In genomic region chr11:95789451-95789891, GRCm38 (mm10) we compare ENCODE assay signal across 19 mouse cellular contexts. TPM values are rescaled to one million over a fixed set of nuclear protein-coding genes. Genes with fewer than 3 reads are reported as not detected.
A peak's percentile ranks its signal among the peaks of the same experiment; 100 is the strongest.
DNase-seq lines count a peak whose midpoint lies in the region; ATAC-seq lines count a peak whose summit lies in the region.
"Had no signal": no experiment of that assay in that cellular context is flagged by ENCODE, and none has a peak within 500 bp of the region (broad histone marks: within the 10 kb centered on the region; RNA-seq: fewer than 3 reads in every experiment).

No protein-coding gene starts in this region.

- no peaks in the 10 kb centered on the region for H3K27me3 ChIP-seq in kidney, embryonic 15.5 days
- H3K27me3 ChIP-seq: forebrain, embryonic 13.5 days; hindbrain, embryonic 15.5 days; neural tube, embryonic 15.5 days; stomach, embryonic 15.5 days had no signal

- intact Hi-C loops in left cerebral cortex, postnatal 10 days (cut with DNase I) = no loop called here

- no peak overlapping the region for H3K9ac ChIP-seq in kidney, embryonic 15.5 days
- H3K9ac ChIP-seq: forebrain, embryonic 13.5 days; hindbrain, embryonic 15.5 days; liver, embryonic 14.5 days; neural tube, embryonic 15.5 days; stomach, embryonic 15.5 days had no signal

- DNase-seq in adrenal gland, adult 2 months = peak; percentile 65
- DNase-seq in adrenal gland, postnatal 25 days = no peak
- DNase-seq in kidney, adult 8-10 months = peak; percentile 39 to 54
- peak; percentile 72 for DNase-seq in lung, postnatal 10 days
- no peak for DNase-seq in left cerebral cortex, postnatal 10 days (ENCODE audit: extremely low spot score in 1 of 2, low spot score in 2 of 2)
- DNase-seq in gastrocnemius, postnatal 25 days = no peak
- DNase-seq: cerebellum, adult 9-11 months; heart, postnatal 14 days; retina, postnatal 1 day had no signal

- no peak for ATAC-seq in kidney, embryonic 15.5 days (replicated peaks; ENCODE audit: low FRiP score)
- ATAC-seq: activated CD4-positive, CD25-positive, alpha-beta regulatory T cell, adult 4 months; forebrain, embryonic 13.5 days; intestine, postnatal 0 days had no signal

- no peak overlapping the region for H3K27ac ChIP-seq in kidney, embryonic 15.5 days
- H3K27ac ChIP-seq in brown adipose tissue, adult 24 weeks (replicated peaks; ENCODE audit: low read depth, low read length) = peak overlapping the region; percentile 75
- H3K27ac ChIP-seq: forebrain, embryonic 13.5 days; hindbrain, embryonic 15.5 days; liver, embryonic 14.5 days; midbrain, embryonic 10.5 days; neural tube, embryonic 15.5 days; stomach, embryonic 15.5 days had no signal

- H3K4me2 ChIP-seq in kidney, embryonic 15.5 days = no peak overlapping the region
- H3K4me2 ChIP-seq: forebrain, embryonic 13.5 days; hindbrain, embryonic 15.5 days; neural tube, embryonic 15.5 days; stomach, embryonic 15.5 days had no signal

- WGBS in kidney, embryonic 15.5 days = 72% methylated on average over 8 of the region's 8 CpGs

- peaks cover 9% of the 10 kb centered on the region for H3K4me1 ChIP-seq in kidney, embryonic 15.5 days
- H3K4me1 ChIP-seq in brown adipose tissue, adult 24 weeks (ENCODE audit: control insufficient read depth, insufficient read depth, insufficient read length, low read length) = peaks cover 29% of the 10 kb centered on the region
- H3K4me1 ChIP-seq: forebrain, embryonic 13.5 days; hindbrain, embryonic 15.5 days; midbrain, embryonic 10.5 days; neural tube, embryonic 15.5 days; stomach, embryonic 15.5 days had no signal

- no peaks in the 10 kb centered on the region for H3K9me3 ChIP-seq in kidney, embryonic 15.5 days (replicated peaks)
- H3K9me3 ChIP-seq: forebrain, embryonic 13.5 days; hindbrain, embryonic 15.5 days; midbrain, embryonic 10.5 days; neural tube, embryonic 15.5 days; stomach, embryonic 15.5 days had no signal

- H3K4me3 ChIP-seq in kidney, embryonic 15.5 days (replicated peaks) = no peak overlapping the region
- no peak overlapping the region for H3K4me3 ChIP-seq in brown adipose tissue, adult 24 weeks (ENCODE audit: insufficient read depth, low read depth, low read length)
- H3K4me3 ChIP-seq: forebrain, embryonic 13.5 days; hindbrain, embryonic 15.5 days; midbrain, embryonic 10.5 days; neural tube, embryonic 15.5 days; stomach, embryonic 15.5 days had no signal

- H3K36me3 ChIP-seq in kidney, embryonic 15.5 days = no peaks in the 10 kb centered on the region
- H3K36me3 ChIP-seq: hindbrain, embryonic 15.5 days; midbrain, embryonic 10.5 days; neural tube, embryonic 15.5 days; stomach, embryonic 15.5 days had no signal

RNA-seq across cellular contexts. Expression of gene Phospho1, which starts 34.8 kb away (rescaled TPM):
- total RNA-seq in adrenal gland, adult 2 months (2021) = 100 to 1,000 TPM; 179 to 254 TPM
- polyA plus RNA-seq in adrenal gland, adult 2 months (2012; rRNA removed) = 431 and 453 TPM in 2 replicates
- total RNA-seq in adrenal gland, postnatal 25 days (2021) = 133 and 225 TPM in 2 replicates
- polyA plus RNA-seq in kidney, embryonic 15.5 days (2015; fragmentation: Nextera tagmentation; extraction: Ambion mirVana) = 2.0 TPM in 1 of 2 replicates, not detected in the other
- 316 and 541 TPM in 2 replicates for polyA plus RNA-seq in brown adipose tissue, adult 24 weeks (2012; ENCODE audit: insufficient read depth, insufficient read length, missing spikeins)
- total RNA-seq in left cerebral cortex, postnatal 10 days (2021) = 10 to 100 TPM; 15.4 TPM
- total RNA-seq in gastrocnemius, postnatal 25 days (2021) = 100 to 1,000 TPM; 288 to 335 TPM
- polyA plus RNA-seq: activated CD4-positive, CD25-positive, alpha-beta regulatory T cell, adult 4 months; forebrain, embryonic 13.5 days had no signal

RNA-seq across cellular contexts. Expression of gene Gngt2, which starts 47.5 kb away (rescaled TPM):
- total RNA-seq in adrenal gland, adult 2 months (2021) = 10 to 100 TPM; 21.4 to 30.4 TPM
- polyA plus RNA-seq in adrenal gland, adult 2 months (2012; rRNA removed) = 1.3 and 1.4 TPM in 2 replicates
- total RNA-seq in adrenal gland, postnatal 25 days (2021) = 16.2 and 20.1 TPM in 2 replicates
- 22.8 and 23.7 TPM in 2 replicates for polyA plus RNA-seq in kidney, embryonic 15.5 days (2015; fragmentation: Nextera tagmentation; extraction: Ambion mirVana)
- polyA plus RNA-seq in brown adipose tissue, adult 24 weeks (2012; ENCODE audit: insufficient read depth, insufficient read length, missing spikeins) = 106 and 152 TPM in 2 replicates
- total RNA-seq in left cerebral cortex, postnatal 10 days (2021) = 1 to 10 TPM in 1 of 2 experiments, under 1 TPM in 1; 0.79 to 2.3 TPM
- total RNA-seq in gastrocnemius, postnatal 25 days (2021) = 1 to 10 TPM; 5.2 to 6.1 TPM

RNA-seq across cellular contexts. Expression of gene Abi3, which starts 52.8 kb away (rescaled TPM):
- total RNA-seq in adrenal gland, adult 2 months (2021) = 10 to 100 TPM; 11.9 to 12.3 TPM
- 55.2 and 62.6 TPM in 2 replicates for polyA plus RNA-seq in adrenal gland, adult 2 months (2012; rRNA removed)
- total RNA-seq in adrenal gland, postnatal 25 days (2021) = 15.2 and 16.7 TPM in 2 replicates
- 10.1 and 11.4 TPM in 2 replicates for polyA plus RNA-seq in kidney, embryonic 15.5 days (2015; fragmentation: Nextera tagmentation; extraction: Ambion mirVana)
- polyA plus RNA-seq in brown adipose tissue, adult 24 weeks (2012; ENCODE audit: insufficient read depth, insufficient read length, missing spikeins) = 8.4 and 26.7 TPM in 2 replicates
- total RNA-seq in left cerebral cortex, postnatal 10 days (2021) = 1 to 10 TPM; 5.1 to 5.8 TPM
- total RNA-seq in gastrocnemius, postnatal 25 days (2021) = 1 to 10 TPM; 2.2 to 3.2 TPM

Comparison
In these comparisons a context has a peak if more than half of its experiments do, and no peak if none do; other contexts are left out.
1. DNase-seq: peak in adrenal gland, adult 2 months (single experiment), kidney, adult 8-10 months (2 of 2) and lung, postnatal 10 days (single experiment); none in adrenal gland, postnatal 25 days (single experiment), left cerebral cortex, postnatal 10 days (0 of 2) and gastrocnemius, postnatal 25 days (single experiment).